Mouse (Mus musculus) Patski (cell line): ENCODE results near the gene Med13l. TPM values are rescaled to one million over a fixed set of nuclear protein-coding genes. Genes with fewer than 3 reads are reported as not detected.

Experiments
- ATAC-seq: fragments of 100-300 bp; one replicate; pipeline ENCODE4 v1.8.0; 2021
- CTCF ChIA-PET: fragments of 350-600 bp; sonication (Branson Sonifier 250); formaldehyde crosslinking; loops from one replicate; lab custom pipeline; 2022; ENCODE audit warnings: inconsistent platforms; lab: Charles Lee
- POLR2A ChIA-PET: fragments of 350-600 bp; sonication (Branson Sonifier 250); formaldehyde crosslinking; loops from one replicate; lab custom pipeline; 2022; ENCODE audit warnings: antibody characterized with exemption, inconsistent platforms; lab: Charles Lee
- DNase-seq: peaks from one replicate; pipeline ENCODE4 v3.0.0-alpha.2; 2011; ENCODE audit warnings: low read depth, low spot score
- H3K27me3 ChIP-seq: fragments of 371-371 bp; one replicate; pipeline ENCODE4 v1.5.1; 2021
- CTCF ChIP-seq: fragments of 100-300 bp; IDR thresholded peaks from one replicate; pipeline ENCODE4 v1.5.1; 2021
- in situ Hi-C: fragments of 300-500 bp; cut with MboI; formaldehyde crosslinking; loops from 3 replicates; pipeline ENCODE4 v1.11.1; 2018; ENCODE audit warnings: low pct_unique_long_range_greater_than_20kb, mixed read lengths
- polyA plus RNA-seq: library from polyadenylated mRNA; unstranded; gene quantifications from one replicate; pipeline ENCODE4 v1.2.3, GENCODE M21; 2021

Gene Med13l
- polyA plus RNA-seq, 1 experiment from 2014 or later, result 35.3 TPM

DNA sequence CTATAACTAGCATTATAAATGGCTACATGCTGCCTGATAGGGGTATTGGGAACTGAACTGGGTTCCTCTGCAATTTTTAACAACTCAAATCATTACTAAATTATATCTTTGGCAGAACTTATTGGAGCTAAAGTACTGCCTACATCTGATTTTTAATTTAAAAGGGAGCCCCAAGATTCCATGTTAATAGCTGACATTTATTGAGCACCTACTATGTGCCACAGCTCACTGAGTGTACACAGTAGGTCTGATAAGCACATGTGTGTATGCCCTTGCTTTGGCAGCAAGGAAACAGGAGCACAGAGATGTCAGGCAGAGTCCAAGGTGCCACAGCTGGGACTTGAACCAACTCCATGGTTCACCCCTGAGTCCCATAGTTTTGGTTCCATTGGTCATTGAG, 7.2 kb upstream of the Med13l start:
- H3K27me3 ChIP-seq, result no peaks in the 10 kb centered on the region
- DNase-seq, result no peak
- TF ChIP-seq CTCF, result no peak
- POLR2A ChIA-PET, result no interaction called here
- no peak for ATAC-seq
- in situ Hi-C loops, result no loop called here
- CTCF ChIA-PET, result interaction anchor here (1.0 to 1.4 kb wide), 2 partner anchors 9 to 45 kb away, joined by 3 to 5 read pairs; no protein-coding TSS in a partner anchor

DNA sequence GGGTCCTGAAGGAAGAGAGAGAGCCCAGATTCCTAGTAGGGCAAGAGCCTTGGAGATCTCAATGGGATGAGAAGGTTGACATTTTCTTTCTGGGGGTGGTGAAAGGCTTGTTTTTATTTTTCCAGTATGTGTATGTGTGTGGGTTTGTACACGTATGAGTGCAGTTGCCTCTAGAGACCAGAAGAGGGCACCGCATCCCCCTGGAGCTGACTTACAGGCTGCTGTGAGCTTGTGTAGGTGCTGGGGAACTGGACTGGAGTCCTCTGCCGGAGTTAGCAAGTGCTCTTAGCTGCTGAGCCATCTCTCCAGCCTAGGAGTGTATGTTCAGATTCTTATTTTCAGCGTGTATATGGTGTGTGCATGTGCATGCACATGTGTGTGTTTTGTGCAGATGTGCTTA, 5.2 kb upstream of the Med13l start:
- in situ Hi-C loops, result loop anchor here (5.0 kb wide), 1 partner anchor 93 kb away; no protein-coding TSS in a partner anchor
- TF ChIP-seq CTCF, result no peak
- no peaks in the 10 kb centered on the region for H3K27me3 ChIP-seq
- ATAC-seq, result no peak
- POLR2A ChIA-PET, result no interaction called here
- no peak for DNase-seq
- CTCF ChIA-PET, result no interaction called here

DNA sequence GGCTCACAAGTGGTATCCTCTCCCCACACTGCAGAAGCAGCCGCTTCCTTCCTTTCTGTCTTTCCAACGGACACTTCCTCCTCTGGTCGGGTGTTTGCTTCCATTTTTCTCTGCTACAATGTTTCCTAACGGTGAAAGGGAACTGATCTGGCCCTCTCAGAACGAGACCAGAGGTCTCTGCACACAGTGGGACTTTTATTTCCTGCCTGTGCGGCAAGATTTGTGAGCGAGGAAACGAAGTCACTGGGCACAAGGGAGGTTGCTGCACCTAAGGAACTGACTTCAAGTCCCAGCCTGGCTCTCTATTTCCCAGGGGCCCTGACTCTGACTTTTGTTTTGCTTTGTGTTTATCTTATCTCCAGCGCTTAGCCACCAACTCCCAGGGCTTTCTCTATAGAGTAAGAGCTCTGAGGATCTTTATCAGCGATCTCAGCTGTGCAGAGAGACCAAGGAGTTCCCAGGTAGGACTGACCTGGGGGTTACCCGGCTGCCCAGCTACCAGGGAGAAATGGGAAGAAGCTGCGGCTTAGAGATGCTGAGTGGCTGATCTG, 4.0 kb upstream of the Med13l start:
- no peak for TF ChIP-seq CTCF
- ChIA-PET CTCF (no interaction called here), POLR2A (no interaction called here)
- in situ Hi-C loops, result loop anchor here (5.0 kb wide), 1 partner anchor 94 kb away; no protein-coding TSS in a partner anchor
- DNase-seq (no peak), ATAC-seq (no peak)
- no peaks in the 10 kb centered on the region for H3K27me3 ChIP-seq

DNA sequence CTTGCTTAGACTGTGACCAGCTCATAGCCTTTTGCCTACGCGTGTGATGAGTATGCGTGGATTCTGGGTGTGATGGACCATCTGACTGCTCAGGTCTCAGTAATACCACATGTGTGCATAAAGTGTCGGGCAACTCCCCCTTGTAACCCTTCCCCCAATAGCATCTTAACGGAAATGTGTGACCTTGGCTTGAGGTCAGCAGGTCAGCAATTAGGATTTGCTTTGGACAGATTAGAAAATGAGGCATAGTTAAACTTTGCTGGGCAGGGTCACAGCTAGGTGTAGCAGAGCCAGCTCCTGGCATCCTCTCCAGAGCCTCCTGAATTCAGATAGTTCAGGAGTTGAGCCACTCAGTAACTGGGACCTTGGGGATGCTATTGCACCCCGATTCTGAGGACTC, 1.6 kb upstream of the Med13l start:
- no peak for ATAC-seq
- ChIA-PET POLR2A (interaction anchor here (0.6 to 0.7 kb wide), 2 partner anchors 44 to 85 kb away, joined by 3 read pairs; no protein-coding TSS in a partner anchor), CTCF (interaction anchor here (1.0 kb wide), 2 partner anchors 10 to 181 kb away, joined by 3 to 4 read pairs; no protein-coding TSS in a partner anchor)
- DNase-seq, result no peak
- H3K27me3 ChIP-seq, result no peaks in the 10 kb centered on the region
- TF ChIP-seq CTCF, result no peak
- in situ Hi-C loops, result loop anchor here (5.0 kb wide), 1 partner anchor 97 kb away; no protein-coding TSS in a partner anchor

DNA sequence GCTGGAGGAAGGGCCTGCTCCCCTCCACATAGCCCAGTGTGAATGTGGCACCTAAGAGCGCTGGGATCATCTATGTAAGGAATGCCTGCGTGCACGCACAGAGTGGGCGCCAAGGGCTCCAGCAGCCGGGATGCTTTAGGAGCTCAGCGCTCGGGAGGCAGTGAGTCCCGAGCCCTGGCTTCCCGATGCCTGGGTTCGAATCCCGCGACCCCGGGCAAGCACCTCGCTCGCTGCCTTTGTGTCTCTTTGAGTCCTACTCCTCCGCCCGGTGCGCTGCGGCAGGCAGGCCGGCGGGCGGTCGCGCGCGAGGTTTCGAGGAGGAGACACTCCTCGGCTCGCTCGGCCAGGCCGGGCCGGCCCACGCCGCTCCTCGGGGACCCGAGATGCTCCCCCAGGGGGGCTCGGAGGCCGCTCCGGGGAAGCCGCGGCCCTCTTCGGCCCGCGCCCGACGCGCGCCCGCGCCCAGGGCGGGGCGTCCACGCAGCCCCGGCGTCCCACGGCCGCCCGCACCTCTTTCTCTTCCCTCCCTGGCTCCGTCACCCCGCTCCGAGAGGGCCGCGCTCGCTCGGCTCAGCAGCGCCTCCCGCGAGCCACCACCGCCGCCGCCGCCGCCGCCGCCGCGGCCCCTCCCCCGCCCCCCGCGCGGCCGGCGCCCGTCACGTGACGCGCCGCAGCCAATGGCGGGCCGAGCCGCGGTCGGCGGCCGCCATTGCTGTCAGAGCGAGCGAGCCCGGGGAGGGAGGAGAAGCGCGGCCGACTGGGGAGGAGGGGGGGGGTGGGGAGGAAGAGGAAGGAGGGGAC, 695 bp upstream of the Med13l start:
- no peaks in the 10 kb centered on the region for H3K27me3 ChIP-seq
- DNase-seq, result no peak
- CTCF ChIA-PET, result interaction anchor here (1.0 kb wide), 1 partner anchor 182 kb away, joined by 3 read pairs; no protein-coding TSS in a partner anchor

DNA sequence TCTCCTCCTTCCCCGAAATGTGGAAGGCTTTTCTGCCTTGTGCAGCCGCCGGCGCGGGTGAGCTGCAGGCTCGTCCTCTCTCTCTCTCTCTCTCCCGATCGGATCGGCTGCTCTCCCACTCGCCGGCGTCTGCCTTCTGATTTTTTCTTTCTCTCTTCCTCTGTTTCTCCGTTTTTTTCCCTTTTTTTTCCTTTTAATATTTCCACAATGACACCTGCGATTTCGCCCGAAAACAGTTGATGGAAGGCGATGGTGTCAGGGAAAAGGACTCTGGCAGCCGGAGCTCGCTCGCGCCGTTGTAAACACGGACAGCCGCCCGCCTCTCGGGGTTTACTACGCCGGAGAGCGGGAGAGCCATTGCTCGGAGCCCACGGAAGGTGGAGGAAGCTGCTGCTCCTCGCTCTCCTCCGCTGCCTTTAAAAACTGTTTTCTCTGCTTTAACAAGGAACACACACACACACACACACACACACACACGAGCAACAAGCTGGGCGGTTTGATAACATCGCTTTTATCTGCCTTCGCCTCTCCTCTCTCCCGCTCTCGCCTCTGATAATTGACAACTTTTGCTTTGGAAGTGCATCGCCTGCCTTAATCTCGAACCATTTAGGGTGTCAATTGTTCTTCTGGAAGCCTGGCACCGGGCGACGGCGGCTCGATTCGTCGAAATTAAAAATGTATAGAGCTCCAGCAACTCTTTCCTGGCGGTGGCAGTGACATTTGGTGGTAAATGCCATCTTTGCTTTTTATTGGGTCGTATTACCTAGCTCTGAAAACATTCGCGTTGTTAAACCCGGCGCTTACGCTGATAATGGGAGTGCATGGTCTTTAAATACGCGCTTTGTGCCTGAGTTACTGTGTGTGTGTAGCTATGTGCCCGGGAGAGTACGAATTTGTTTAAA, 858 bp downstream of the Med13l start:
- ChIA-PET CTCF (interaction anchor here (0.9 to 2.3 kb wide), 7 partner anchors 11 to 75 kb away, joined by 3 to 9 read pairs (median 3); no protein-coding TSS in a partner anchor), POLR2A (interaction anchor here (0.6 to 2.1 kb wide), 8 partner anchors 11 to 230 kb away, joined by 3 to 9 read pairs (median 4); no protein-coding TSS in a partner anchor)
- in situ Hi-C loops, result loop anchor here (10.0 kb wide), 1 partner anchor 297 kb away; no protein-coding TSS in a partner anchor
- no peak for TF ChIP-seq CTCF
- no peak for DNase-seq
- H3K27me3 ChIP-seq, result no peaks in the 10 kb centered on the region
- ATAC-seq, result no peak

More for the DNA sequence above, 695 bp upstream of the Med13l start:
- peak; percentile 69 for TF ChIP-seq CTCF
- peak; percentile 81 for ATAC-seq
- POLR2A ChIA-PET, result interaction anchor here (0.7 to 1.0 kb wide), 2 partner anchors 45 to 94 kb away, joined by 3 read pairs; no protein-coding TSS in a partner anchor
- in situ Hi-C loops, result loop anchor here (5.0 to 10.0 kb wide), 2 partner anchors 97 to 295 kb away; no protein-coding TSS in a partner anchor

DNA sequence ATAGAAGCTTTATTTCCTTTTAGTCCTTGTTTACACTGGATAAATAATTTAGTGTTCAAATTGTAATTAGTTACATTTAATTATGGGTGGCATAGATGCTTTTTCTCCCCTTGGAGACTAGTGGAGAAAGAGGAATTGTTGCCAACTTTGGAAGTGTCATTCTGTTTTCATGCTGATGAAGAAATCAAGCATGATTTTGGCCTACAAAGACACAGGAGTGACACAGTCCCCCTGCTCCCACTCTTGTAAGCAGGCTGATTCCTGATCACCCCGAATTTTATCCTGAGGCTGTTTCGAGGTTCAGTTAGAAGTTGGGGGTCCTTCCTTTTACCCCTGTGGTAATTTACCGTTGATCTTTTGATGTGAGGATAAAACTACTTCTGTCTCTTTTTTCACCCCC, 1.7 kb downstream of the Med13l start:
- TF ChIP-seq CTCF, result no peak
- in situ Hi-C loops, result loop anchor here (10.0 kb wide), 1 partner anchor 297 kb away; no protein-coding TSS in a partner anchor
- DNase-seq (no peak), ATAC-seq (no peak)
- H3K27me3 ChIP-seq, result no peaks in the 10 kb centered on the region
- POLR2A ChIA-PET, result interaction anchor here (1.0 to 2.1 kb wide), 6 partner anchors 10 to 230 kb away, joined by 3 to 9 read pairs (median 6); no protein-coding TSS in a partner anchor
- CTCF ChIA-PET, result interaction anchor here (0.9 to 2.3 kb wide), 7 partner anchors 11 to 76 kb away, joined by 3 to 9 read pairs (median 3); no protein-coding TSS in a partner anchor

DNA sequence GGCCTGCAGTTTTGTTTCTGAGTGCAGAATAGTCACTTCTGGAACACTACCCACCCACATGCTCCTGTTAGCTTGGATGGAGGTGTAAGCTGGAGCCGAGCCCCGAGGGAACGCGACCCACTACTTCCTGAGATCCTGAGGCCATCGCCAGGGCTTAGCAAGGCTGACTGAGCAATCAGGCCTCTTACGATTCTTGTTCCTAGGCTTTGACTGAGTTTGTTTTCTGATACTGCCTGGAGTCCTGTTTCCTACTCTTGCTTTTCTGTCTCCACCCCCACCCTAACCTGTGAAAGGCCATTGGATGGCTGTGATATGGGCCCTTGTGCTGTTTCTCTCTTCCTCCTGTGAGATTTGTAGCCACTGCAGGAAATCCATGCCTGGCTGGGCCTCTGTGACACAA, 3.1 kb downstream of the Med13l start:
- POLR2A ChIA-PET, result no interaction called here
- H3K27me3 ChIP-seq, result no peaks in the 10 kb centered on the region
- TF ChIP-seq CTCF, result no peak
- DNase-seq (no peak), ATAC-seq (no peak)
- in situ Hi-C loops, result loop anchor here (10.0 kb wide), 1 partner anchor 299 kb away; no protein-coding TSS in a partner anchor
- CTCF ChIA-PET, result no interaction called here

DNA sequence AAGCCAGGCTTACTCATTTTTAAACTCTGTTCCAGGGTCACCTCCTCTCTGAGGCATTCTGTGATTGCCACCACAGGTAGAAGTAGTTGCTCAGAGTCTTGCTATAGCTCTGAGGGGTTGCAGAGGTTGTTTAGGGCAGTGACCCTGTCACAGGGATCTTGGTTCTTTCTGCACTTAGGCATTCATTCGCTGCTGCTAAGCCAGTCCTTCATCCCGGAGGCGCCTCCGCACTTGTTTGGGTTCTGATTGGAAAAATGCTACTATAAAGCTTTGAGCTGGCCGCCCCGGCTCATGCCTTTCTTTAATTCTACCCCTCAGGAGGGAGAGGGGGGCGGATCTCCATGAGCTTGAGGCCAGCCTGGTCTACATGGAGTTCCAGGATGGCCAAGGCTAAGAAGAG, 6.9 kb downstream of the Med13l start:
- ChIA-PET POLR2A (interaction anchor here (0.6 kb wide), 1 partner anchor 108 kb away, joined by 5 read pairs; no protein-coding TSS in a partner anchor), CTCF (interaction anchor here (0.6 to 2.1 kb wide), 4 partner anchors 9 to 245 kb away, joined by 3 to 10 read pairs (median 4); no protein-coding TSS in a partner anchor)
- no peak for ATAC-seq
- no peak for TF ChIP-seq CTCF
- DNase-seq, result no peak
- H3K27me3 ChIP-seq, result no peaks in the 10 kb centered on the region
- in situ Hi-C loops, result loop anchor here (5.0 to 10.0 kb wide), 2 partner anchors 235 to 303 kb away; no protein-coding TSS in a partner anchor
